Mouse (Mus musculus) spleen, postnatal 4 days (tissue): Measurements from ENCODE around the gene Clk1.
A peak's percentile ranks its signal among the peaks of the same experiment; 100 is the strongest.

ENCODE experiments used
- DNase-seq, 2 experiments: peaks; one replicate each; pipeline ENCODE4 v3.0.0; 2022; ENCODE audit warnings: low spot score in 2 of 2

The Clk1 gene

GRCm38 (mm10) chr1:58423371-58424248 lies at the start of gene Clk1:
Gene Clk1, minus strand, starts transcription at chr1:58424066.
- peak; percentile 98 to 99 for DNase-seq

GRCm38 (mm10) chr1:58465561-58465960 lies 41.7 kb upstream of the Clk1 start:
- no peak for DNase-seq

- no peak for DNase-seq
Measured at GRCm38 (mm10) chr1:58465042-58465441, 41.2 kb upstream of the Clk1 start.

GRCm38 (mm10) chr1:58463935-58464334 lies 40.1 kb upstream of the Clk1 start:
- DNase-seq: no peak

- no peak for DNase-seq
Measured at GRCm38 (mm10) chr1:58460566-58460965, 36.7 kb upstream of the Clk1 start.

- DNase-seq: no peak
Measured at GRCm38 (mm10) chr1:58458867-58459266, 35.0 kb upstream of the Clk1 start.

- DNase-seq: no peak
Measured at GRCm38 (mm10) chr1:58458175-58458574, 34.3 kb upstream of the Clk1 start.

- no peak for DNase-seq
Measured at GRCm38 (mm10) chr1:58454316-58454715, 30.4 kb upstream of the Clk1 start.

- no peak for DNase-seq
Measured at GRCm38 (mm10) chr1:58448396-58448795, 24.5 kb upstream of the Clk1 start.

GRCm38 (mm10) chr1:58447766-58448165 lies 23.9 kb upstream of the Clk1 start:
- DNase-seq: no peak

GRCm38 (mm10) chr1:58445861-58446260 lies 22.0 kb upstream of the Clk1 start:
- no peak for DNase-seq

- DNase-seq: peak; percentile 75 to 86
Measured at GRCm38 (mm10) chr1:58445143-58445722, 21.4 kb upstream of the Clk1 start, which contains the start of the genes Nif3l1 and Ppil3. Gene Nif3l1, plus strand, starts transcription at chr1:58445151. Gene Ppil3, minus strand, starts transcription at chr1:58445486.

- DNase-seq: no peak
Measured at GRCm38 (mm10) chr1:58444691-58445090, 20.8 kb upstream of the Clk1 start.

- no peak for DNase-seq
Measured at GRCm38 (mm10) chr1:58424551-58424950, 685 bp upstream of the Clk1 start.

GRCm38 (mm10) chr1:58422879-58423278 lies 987 bp downstream of the Clk1 start:
- DNase-seq: peak in 1 of 2 experiments; percentile 31

GRCm38 (mm10) chr1:58420961-58421360 lies 2.9 kb downstream of the Clk1 start:
- DNase-seq: no peak

GRCm38 (mm10) chr1:58420032-58420431 lies 3.8 kb downstream of the Clk1 start:
- DNase-seq: no peak

- no peak for DNase-seq
Measured at GRCm38 (mm10) chr1:58416048-58416447, 7.8 kb downstream of the Clk1 start.

GRCm38 (mm10) chr1:58415442-58415841 lies 8.4 kb downstream of the Clk1 start:
- no peak for DNase-seq

- no peak for DNase-seq
Measured at GRCm38 (mm10) chr1:58410776-58411175, 13.1 kb downstream of the Clk1 start.

GRCm38 (mm10) chr1:58410198-58410588 lies 13.7 kb downstream of the Clk1 start:
- DNase-seq: no peak

GRCm38 (mm10) chr1:58409553-58410197 lies 14.2 kb downstream of the Clk1 start:
- DNase-seq: peak in 1 of 2 experiments; percentile 59
